Mouse (Mus musculus): Measurements from ENCODE around the gene Hhat. TPM values are rescaled to one million over a fixed set of nuclear protein-coding genes. Genes with fewer than 3 reads are reported as not detected.

Gene Hhat
- total and polyA plus RNA-seq, 3 experiments: 0.21 to 1.2 (median 1.1) TPM

- H3K9me3 ChIP-seq (replicated peaks; ENCODE audit: low read length): no peaks in the 10 kb centered on the region
- dilution Hi-C loops (cut with MboI; ENCODE audit: extremely low pct_ligation_motif_present, extremely low pct_unique_long_range_greater_than_20kb, low sequenced_read_pairs) (no loop called here), in situ Hi-C loops (cut with MboI; ENCODE audit: low pct_ligation_motif_present, low pct_unique_long_range_greater_than_20kb, low sequenced_read_pairs) (no loop called here)
- no peak overlapping the region for H3K27ac ChIP-seq (ENCODE audit: insufficient read depth, low read depth)
- no peak for DNase-seq (ENCODE audit: extremely low read depth)
- TF ChIP-seq MEF2A (IDR thresholded peaks at IDR 0.05; ENCODE audit: borderline replicate concordance, low read depth, low read length) (no peak), BHLHE40 (IDR thresholded peaks at IDR 0.05; ENCODE audit: low read depth, low read length) (no peak), ETS1 (conservative IDR thresholded peaks at IDR 0.05; ENCODE audit: low read depth, low read length) (no peak), GABPA (IDR thresholded peaks at IDR 0.05; ENCODE audit: insufficient replicate concordance, low read depth, low read length) (no peak), NRF1 (IDR thresholded peaks at IDR 0.05; ENCODE audit: low read depth, low read length) (no peak), UBTF (IDR thresholded peaks at IDR 0.05; ENCODE audit: low read depth, low read length) (no peak), JUN (IDR thresholded peaks at IDR 0.05; ENCODE audit: insufficient read depth, low read depth, low read length) (no peak), POLR2AphosphoS2 (IDR thresholded peaks at IDR 0.05; ENCODE audit: low read depth, low read length) (no peak), ZMIZ1 (IDR thresholded peaks at IDR 0.05; ENCODE audit: low read depth, low read length) (no peak), PAX5 (IDR thresholded peaks at IDR 0.05; ENCODE audit: low read length) (no peak), NELFE (IDR thresholded peaks at IDR 0.05; ENCODE audit: low read depth, low read length) (no peak), MYC (IDR thresholded peaks at IDR 0.05; ENCODE audit: low read depth, low read length) (no peak), JUND (conservative IDR thresholded peaks at IDR 0.05; ENCODE audit: low read depth, low read length) (no peak), KAT2A (IDR thresholded peaks at IDR 0.05; ENCODE audit: insufficient replicate concordance, low read length) (no peak), EP300 (IDR thresholded peaks at IDR 0.05; ENCODE audit: low read length) (no peak), RAD21 (IDR thresholded peaks at IDR 0.05; ENCODE audit: low read depth, low read length) (no peak), ZNF384 (IDR thresholded peaks at IDR 0.05; ENCODE audit: low read depth, low read length) (no peak), USF2 (conservative IDR thresholded peaks at IDR 0.05; ENCODE audit: low read depth, low read length) (no peak)
- H3K4me3 ChIP-seq (replicated peaks in 1 of 3; ENCODE audit: low read depth in 2 of 3, low read length in 2 of 3, poor library complexity in 1 of 3): no peak overlapping the region
- H3K9ac ChIP-seq (ENCODE audit: insufficient read depth, low read depth): no peak overlapping the region
- no peaks in the 10 kb centered on the region for H3K27me3 ChIP-seq (replicated peaks)
- no peaks in the 10 kb centered on the region for H3K36me3 ChIP-seq (replicated peaks in 1 of 2; ENCODE audit: control insufficient read depth in 1 of 2, insufficient read depth in 1 of 2, low read length in 1 of 2)
- H3K4me1 ChIP-seq (ENCODE audit: control insufficient read depth in 1 of 2, insufficient read depth in 2 of 2): no peaks in the 10 kb centered on the region
- no peak overlapping the region for H3K4me2 ChIP-seq (ENCODE audit: insufficient read depth, low read depth, poor library complexity, severe bottlenecking)
- no peaks in the 10 kb centered on the region for H3K79me2 ChIP-seq (replicated peaks; ENCODE audit: control insufficient read depth, extremely low read depth, insufficient read depth, poor library complexity, severe bottlenecking)
Measured at GRCm38 (mm10) chr1:192693644-192694043, 77.4 kb downstream of the Hhat start.

DNA sequence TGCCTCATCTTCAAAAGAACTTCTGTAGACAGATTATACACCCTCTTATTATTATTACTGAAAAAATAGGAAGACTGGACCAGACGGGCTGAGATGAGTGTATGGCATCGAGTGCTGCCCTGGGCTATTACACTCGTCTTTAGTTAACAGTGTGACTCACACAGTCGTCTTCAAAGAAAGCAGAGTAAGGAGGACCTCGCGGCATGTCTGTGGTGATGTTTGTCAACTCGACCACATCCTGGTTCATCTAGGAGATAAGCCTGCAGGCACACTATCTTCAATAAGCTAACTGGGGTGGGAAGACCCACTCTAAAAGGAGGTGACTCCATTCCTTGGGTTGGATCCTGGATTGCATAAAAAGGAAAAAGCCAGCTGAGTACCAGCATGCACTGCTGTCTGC lies 78.0 kb downstream of the Hhat start:
- DNase-seq (ENCODE audit: extremely low read depth): no peak
- H3K9ac ChIP-seq (ENCODE audit: insufficient read depth, low read depth): no peak overlapping the region
- in situ Hi-C loops (cut with MboI; ENCODE audit: low pct_ligation_motif_present, low pct_unique_long_range_greater_than_20kb, low sequenced_read_pairs): no loop called here

More for the DNA sequence above, 78.0 kb downstream of the Hhat start:
- H3K79me2 ChIP-seq (replicated peaks; ENCODE audit: control insufficient read depth, extremely low read depth, insufficient read depth, poor library complexity, severe bottlenecking): no peaks in the 10 kb centered on the region
- no peak for TF ChIP-seq CTCF (conservative IDR thresholded peaks at IDR 0.05 in 1 of 2, IDR thresholded peaks at IDR 0.05 in 1 of 2; ENCODE audit: low read depth in 2 of 2, low read length in 2 of 2)
- no peak for TF ChIP-seq MYC (IDR thresholded peaks at IDR 0.05; ENCODE audit: low read depth, low read length)
- TF ChIP-seq RAD21 (IDR thresholded peaks at IDR 0.05; ENCODE audit: low read depth, low read length): no peak
- no peak for TF ChIP-seq SIN3A (IDR thresholded peaks at IDR 0.05; ENCODE audit: low read length)
- TF ChIP-seq POLR2A (IDR thresholded peaks at IDR 0.05; ENCODE audit: low read depth, low read length): no peak
- no peak for TF ChIP-seq E2F4 (IDR thresholded peaks at IDR 0.05; ENCODE audit: insufficient replicate concordance, low read depth, low read length)
- no peak for TF ChIP-seq TCF12 (IDR thresholded peaks at IDR 0.05; ENCODE audit: low read depth, low read length)
- TF ChIP-seq JUND (conservative IDR thresholded peaks at IDR 0.05; ENCODE audit: low read depth, low read length): no peak
- TF ChIP-seq USF2 (conservative IDR thresholded peaks at IDR 0.05; ENCODE audit: low read depth, low read length): no peak
- TF ChIP-seq RCOR1 (conservative IDR thresholded peaks at IDR 0.05; ENCODE audit: low read depth, low read length): no peak
- TF ChIP-seq CHD2 (IDR thresholded peaks at IDR 0.05; ENCODE audit: low read length): no peak
- no peak for TF ChIP-seq NRF1 (IDR thresholded peaks at IDR 0.05; ENCODE audit: low read depth, low read length)
- no peak for TF ChIP-seq ZMIZ1 (IDR thresholded peaks at IDR 0.05; ENCODE audit: low read depth, low read length)
- TF ChIP-seq ZKSCAN1 (IDR thresholded peaks at IDR 0.05; ENCODE audit: borderline replicate concordance, low read depth, low read length): no peak
- TF ChIP-seq IRF4 (IDR thresholded peaks at IDR 0.05; ENCODE audit: low read depth, low read length): no peak
- TF ChIP-seq MEF2A (IDR thresholded peaks at IDR 0.05; ENCODE audit: borderline replicate concordance, low read depth, low read length): no peak
- TF ChIP-seq UBTF (IDR thresholded peaks at IDR 0.05; ENCODE audit: low read depth, low read length): no peak
- H3K4me3 ChIP-seq (replicated peaks in 1 of 3; ENCODE audit: low read depth in 2 of 3, low read length in 2 of 3, poor library complexity in 1 of 3): no peak overlapping the region
- dilution Hi-C loops (cut with MboI; ENCODE audit: extremely low pct_ligation_motif_present, extremely low pct_unique_long_range_greater_than_20kb, low sequenced_read_pairs): no loop called here
- H3K27me3 ChIP-seq (replicated peaks): no peaks in the 10 kb centered on the region
- no peak overlapping the region for H3K4me2 ChIP-seq (ENCODE audit: insufficient read depth, low read depth, poor library complexity, severe bottlenecking)
- no peak overlapping the region for H3K27ac ChIP-seq (ENCODE audit: insufficient read depth, low read depth)
- H3K9me3 ChIP-seq (replicated peaks; ENCODE audit: low read length): no peaks in the 10 kb centered on the region
- H3K4me1 ChIP-seq (ENCODE audit: control insufficient read depth in 1 of 2, insufficient read depth in 2 of 2): no peaks in the 10 kb centered on the region
- no peaks in the 10 kb centered on the region for H3K36me3 ChIP-seq (replicated peaks in 1 of 2; ENCODE audit: control insufficient read depth in 1 of 2, insufficient read depth in 1 of 2, low read length in 1 of 2)
